Mouse (Mus musculus) heart, embryonic 16.5 days (tissue): ENCODE data around the gene She. TPM values are rescaled to one million over a fixed set of nuclear protein-coding genes. Genes with fewer than 3 reads are reported as not detected.
"Not testable (repeated sequence)": the region's sequence is repeated elsewhere in the genome, so short reads cannot be mapped to it uniquely, and the experiment has no call there.

Experiments used
- ATAC-seq: fragments of 200-750 bp; cut with Nextera tagmentation; replicated peaks from 2 replicates; pipeline ENCODE4 v1.8.0; 2017; ENCODE audit warnings: moderate number of reproducible peaks; ENCODE audit not compliant: insufficient read depth, low FRiP score; ENCODE audit errors: extremely low read depth
- H3K27ac ChIP-seq: fragments of 300-500 bp; sonication (generic); 2 replicates; pipeline ENCODE4 v1.5.1; 2014; ENCODE audit warnings: mild to moderate bottlenecking, low read length, control low read depth, moderate library complexity
- H3K27me3 ChIP-seq: fragments of 300-500 bp; sonication (generic); 2 replicates; pipeline ENCODE4 v1.6.1; 2014; ENCODE audit warnings: low read length, mixed read lengths; ENCODE audit not compliant: control insufficient read depth, insufficient read depth
- H3K36me3 ChIP-seq: fragments of 300-500 bp; sonication (generic); 2 replicates; pipeline ENCODE4 v1.6.1; 2014; ENCODE audit not compliant: control insufficient read depth, insufficient read depth
- H3K4me1 ChIP-seq: fragments of 300-500 bp; sonication (generic); 2 replicates; pipeline ENCODE4 v1.6.1; 2014; ENCODE audit warnings: low read length, mixed read lengths; ENCODE audit not compliant: control insufficient read depth, insufficient read depth
- H3K4me2 ChIP-seq: fragments of 300-500 bp; sonication (generic); 2 replicates; pipeline ENCODE4 v1.6.1; 2014; ENCODE audit warnings: low read depth, mild to moderate bottlenecking, control low read depth, low read length
- H3K4me3 ChIP-seq: fragments of 300-500 bp; sonication (generic); 2 replicates; pipeline ENCODE4 v1.5.1; 2014; ENCODE audit warnings: mild to moderate bottlenecking, control low read depth, low read length
- H3K9ac ChIP-seq: fragments of 300-500 bp; sonication (generic); 2 replicates; pipeline ENCODE4 v1.6.1; 2014; ENCODE audit warnings: low read length, control low read depth
- H3K9me3 ChIP-seq: fragments of 300-500 bp; sonication (generic); replicated peaks from 2 replicates; pipeline ENCODE4 v1.6.1; 2016; ENCODE audit warnings: low read length; ENCODE audit not compliant: control insufficient read depth
- WGBS: fragments of 180-500 bp; shearing (Covaris S2); extraction: QIAGEN DNeasy Blood & Tissue Kit; methylation state at CpG from one replicate; pipeline ENCODE4 v1.1.7; 2014; 5-methylcytosine and 5-hydroxymethylcytosine counted together
- polyA plus RNA-seq: library from polyadenylated mRNA; unstranded; fragments of >200 nt; fragmentation: Nextera tagmentation; extraction: Ambion mirVana; gene quantifications from 2 replicates; pipeline ENCODE4 v1.2.1, GENCODE M21; 2015

The She gene
- polyA plus RNA-seq, 1 experiment from 2014 or later = 4.8 TPM

DNA sequence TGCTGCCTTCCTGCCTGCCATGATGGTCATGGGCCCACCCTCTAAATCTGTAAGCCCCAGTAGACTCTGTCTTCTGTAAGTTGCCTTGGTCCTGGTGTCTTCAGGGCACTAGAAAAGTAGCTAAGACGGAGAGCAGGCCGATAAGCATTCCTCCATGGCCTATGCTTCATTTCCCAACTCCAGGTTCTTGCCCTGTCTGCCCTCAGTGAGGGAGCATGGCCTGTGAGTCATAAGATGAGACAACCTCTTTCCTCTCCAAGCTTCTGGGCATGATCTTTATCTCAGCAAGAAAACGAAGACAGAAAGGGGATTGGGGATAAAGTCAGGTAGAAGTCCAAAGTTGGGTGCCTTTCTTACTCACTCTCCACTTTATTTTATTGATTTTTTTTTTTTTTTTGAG, 32.7 kb upstream of the She start:
- Histone ChIP-seq H3K27ac (no peak overlapping the region), H3K4me2 (no peak overlapping the region), H3K36me3 (no peaks in the 10 kb centered on the region), H3K9ac (no peak overlapping the region), H3K27me3 (no peaks in the 10 kb centered on the region), H3K4me1 (peaks cover 3% of the 10 kb centered on the region; the same call in 1 of the 2 replicates), H3K4me3 (no peak overlapping the region), H3K9me3 (no peaks in the 10 kb centered on the region)
- WGBS = 82% methylated on average over 3 of the region's 3 CpGs
- no peak for ATAC-seq

- Histone ChIP-seq H3K27me3 (no peaks in the 10 kb centered on the region), H3K36me3 (no peaks in the 10 kb centered on the region), H3K9me3 (no peaks in the 10 kb centered on the region), H3K4me3 (peak overlapping the region; percentile 30), H3K9ac (peak overlapping the region; percentile 46; the same call in 1 of the 2 replicates), H3K27ac (no peak overlapping the region; the same call in 1 of the 2 replicates), H3K4me2 (peak overlapping the region; percentile 61), H3K4me1 (peaks cover 3% of the 10 kb centered on the region; the same call in 1 of the 2 replicates)
- WGBS = 15% methylated on average over 13 of the region's 13 CpGs
- ATAC-seq = no peak
These were observed 31.7 kb upstream of the She start for GRCm38 (mm10) chr3:89799476-89799875.

DNA sequence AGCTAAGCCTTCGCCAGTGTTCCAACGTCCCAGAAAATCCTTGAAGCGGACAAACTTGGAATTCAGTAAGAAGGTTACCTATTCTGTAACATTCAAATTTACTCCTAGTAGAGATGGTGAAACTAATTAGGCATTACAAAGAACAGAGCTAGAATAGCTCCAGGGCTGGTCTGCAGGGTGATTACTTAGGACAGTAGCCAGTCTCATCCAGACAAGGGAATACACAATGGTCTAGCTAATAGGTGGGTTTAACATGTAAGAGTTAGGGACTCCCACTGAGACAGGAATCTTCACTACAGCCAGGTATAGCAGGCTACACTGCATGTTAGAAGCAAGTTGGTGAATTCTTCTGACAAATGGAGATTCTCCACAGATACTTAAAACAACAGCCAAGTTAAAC, 31.1 kb upstream of the She start:
- not testable (repeated sequence) for H3K36me3 ChIP-seq, H3K27ac ChIP-seq, H3K4me3 ChIP-seq, H3K9ac ChIP-seq, H3K9me3 ChIP-seq, ATAC-seq, H3K27me3 ChIP-seq, H3K4me2 ChIP-seq, H3K4me1 ChIP-seq
- WGBS = 54% methylated on average over 3 of the region's 3 CpGs

- Histone ChIP-seq H3K4me2 (no peak overlapping the region), H3K4me3 (no peak overlapping the region), H3K4me1 (peaks cover 3% of the 10 kb centered on the region; the same call in 1 of the 2 replicates), H3K27me3 (no peaks in the 10 kb centered on the region), H3K9ac (no peak overlapping the region), H3K9me3 (no peaks in the 10 kb centered on the region), H3K27ac (no peak overlapping the region), H3K36me3 (no peaks in the 10 kb centered on the region)
- 65% methylated on average over 5 of the region's 5 CpGs for WGBS
- ATAC-seq = no peak
These were observed 30.2 kb upstream of the She start for GRCm38 (mm10) chr3:89800774-89801506.

- H3K36me3 ChIP-seq = no peaks in the 10 kb centered on the region
- no peaks in the 10 kb centered on the region for H3K27me3 ChIP-seq
- peak; percentile 69 for ATAC-seq
- 23% methylated on average over 3 of the region's 3 CpGs for WGBS
- H3K4me1 ChIP-seq = peaks cover 3% of the 10 kb centered on the region; the same call in 1 of the 2 replicates
- no peak overlapping the region for H3K27ac ChIP-seq
- no peak overlapping the region for H3K9ac ChIP-seq
- no peak overlapping the region for H3K4me3 ChIP-seq
- H3K9me3 ChIP-seq = 0 out of 2 replicates have a peak, but pooled peaks cover 3% of the 10 kb centered on the region
- no peak overlapping the region for H3K4me2 ChIP-seq
These were observed 29.7 kb upstream of the She start for GRCm38 (mm10) chr3:89801507-89801847.

- no peak overlapping the region for H3K9ac ChIP-seq
- no peaks in the 10 kb centered on the region for H3K27me3 ChIP-seq
- H3K4me1 ChIP-seq = peaks cover 3% of the 10 kb centered on the region; the same call in 1 of the 2 replicates
- H3K4me3 ChIP-seq = no peak overlapping the region
- H3K4me2 ChIP-seq = no peak overlapping the region
- H3K27ac ChIP-seq = no peak overlapping the region
- H3K9me3 ChIP-seq = 0 out of 2 replicates have a peak, but pooled peaks cover 3% of the 10 kb centered on the region
- ATAC-seq = no peak
- H3K36me3 ChIP-seq = no peaks in the 10 kb centered on the region
- 77% methylated on average over 15 of the region's 15 CpGs for WGBS
These were observed 28.3 kb upstream of the She start for GRCm38 (mm10) chr3:89802876-89803275.

- ATAC-seq = no peak
- no peaks in the 10 kb centered on the region for H3K27me3 ChIP-seq
- H3K4me2 ChIP-seq = no peak overlapping the region
- no peaks in the 10 kb centered on the region for H3K4me1 ChIP-seq
- H3K9me3 ChIP-seq = 0 out of 2 replicates have a peak, but pooled peaks cover 3% of the 10 kb centered on the region
- WGBS = 52% methylated on average over 4 of the region's 4 CpGs
- no peak overlapping the region for H3K9ac ChIP-seq
- no peaks in the 10 kb centered on the region for H3K36me3 ChIP-seq
- H3K4me3 ChIP-seq = no peak overlapping the region
- no peak overlapping the region for H3K27ac ChIP-seq
These were observed 26.0 kb upstream of the She start for GRCm38 (mm10) chr3:89805179-89805578.

DNA sequence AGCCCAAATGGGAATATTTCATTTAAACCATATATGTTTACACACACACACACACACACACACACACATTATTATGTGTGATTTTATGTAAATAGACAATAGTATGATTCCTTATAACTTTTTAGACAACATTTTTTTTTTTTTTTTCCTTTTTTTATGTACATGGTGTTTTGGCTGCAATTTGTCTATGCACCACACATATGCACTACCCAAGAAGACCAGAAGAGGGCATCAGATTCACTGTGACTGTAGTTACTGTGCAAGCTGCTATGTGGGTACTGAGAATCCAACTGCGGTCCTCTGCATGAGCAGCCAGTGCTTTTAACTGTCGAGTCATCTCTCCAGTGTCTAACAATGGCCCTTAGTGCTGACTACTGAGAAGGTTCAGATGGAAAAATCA, 24.4 kb upstream of the She start:
- Histone ChIP-seq H3K4me3 (no peak overlapping the region), H3K27me3 (no peaks in the 10 kb centered on the region), H3K9me3 (0 out of 2 replicates have a peak, but pooled peaks cover 6% of the 10 kb centered on the region), H3K4me2 (no peak overlapping the region), H3K36me3 (no peaks in the 10 kb centered on the region), H3K9ac (no peak overlapping the region), H3K4me1 (no peaks in the 10 kb centered on the region), H3K27ac (no peak overlapping the region)
- no peak for ATAC-seq
- WGBS = 91% methylated on average over 2 of the region's 2 CpGs

GRCm38 (mm10) chr3:89807171-89807570, 24.0 kb upstream of the She start:
- H3K36me3 ChIP-seq = no peaks in the 10 kb centered on the region
- no peaks in the 10 kb centered on the region for H3K27me3 ChIP-seq
- ATAC-seq = no peak
- H3K27ac ChIP-seq = no peak overlapping the region
- 0 out of 2 replicates have a peak, but pooled peaks cover 6% of the 10 kb centered on the region for H3K9me3 ChIP-seq
- no peak overlapping the region for H3K9ac ChIP-seq
- 85% methylated on average over 3 of the region's 3 CpGs for WGBS
- H3K4me2 ChIP-seq = no peak overlapping the region
- no peaks in the 10 kb centered on the region for H3K4me1 ChIP-seq
- H3K4me3 ChIP-seq = no peak overlapping the region
